Mouse (Mus musculus) cerebellum, adult 2 months (tissue): ENCODE results near the gene Cchcr1.

Experiments used
- CTCF ChIP-seq: fragments of 200-500 bp; IDR thresholded peaks from 2 replicates; pipeline ENCODE4 v1.5.1; 2011; ENCODE audit warnings: low read depth, mild to moderate bottlenecking, control low read depth, low read length, moderate library complexity, borderline replicate concordance; ENCODE audit not compliant: insufficient read depth
- POLR2A ChIP-seq: fragments of 200-500 bp; IDR thresholded peaks from 2 replicates; pipeline ENCODE4 v1.6.1; 2011; ENCODE audit warnings: low read length, control low read depth, borderline replicate concordance; ENCODE audit not compliant: insufficient read depth

DNA sequence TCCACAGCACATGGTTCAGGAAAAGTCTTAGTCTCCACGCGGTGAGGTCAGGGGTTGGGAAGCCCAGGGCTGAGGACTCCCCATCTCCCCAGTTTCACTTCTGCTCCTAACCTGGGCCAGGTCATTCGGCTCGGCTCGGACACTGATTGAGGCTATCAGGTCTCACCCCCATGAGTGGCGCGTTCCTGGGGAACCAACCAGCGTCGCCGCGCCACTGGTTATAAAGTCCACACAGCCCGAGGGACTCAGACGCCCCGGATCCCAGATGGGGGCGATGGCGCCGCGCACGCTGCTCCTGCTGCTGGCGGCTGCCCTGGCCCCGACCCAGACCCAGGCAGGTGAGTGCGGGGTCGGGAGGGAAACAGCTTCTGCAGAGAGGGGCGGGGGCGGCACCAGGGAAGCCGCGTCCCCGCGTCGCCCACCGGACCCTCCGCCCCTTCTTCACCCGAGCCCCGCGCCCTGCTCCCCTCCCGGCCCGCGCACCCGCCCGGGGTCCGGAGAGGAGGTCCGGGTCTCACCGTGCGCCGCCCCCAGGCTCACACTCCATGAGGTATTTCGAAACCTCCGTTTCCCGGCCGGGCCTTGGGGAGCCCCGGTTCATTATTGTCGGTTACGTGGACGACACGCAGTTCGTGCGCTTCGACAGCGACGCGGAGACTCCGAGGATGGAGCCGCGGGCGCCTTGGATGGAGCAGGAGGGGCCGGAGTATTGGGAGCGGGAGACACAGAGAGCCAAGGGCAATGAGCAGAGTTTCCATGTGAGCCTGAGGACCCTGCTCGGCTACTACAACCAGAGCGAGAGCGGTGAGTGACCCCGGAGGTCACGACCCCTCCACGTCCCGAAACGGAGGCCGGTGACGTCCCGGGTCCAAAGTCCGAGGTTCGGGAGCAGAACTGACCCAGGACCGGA is 46.8 kb upstream of the Cchcr1 start, which contains the start of gene H2-Q10:
- TF ChIP-seq CTCF, result no peak
- TF ChIP-seq POLR2A, result no peak
